Mouse (Mus musculus): ENCODE measurements around the gene Gnptab.

Gnptab gene

DNA sequence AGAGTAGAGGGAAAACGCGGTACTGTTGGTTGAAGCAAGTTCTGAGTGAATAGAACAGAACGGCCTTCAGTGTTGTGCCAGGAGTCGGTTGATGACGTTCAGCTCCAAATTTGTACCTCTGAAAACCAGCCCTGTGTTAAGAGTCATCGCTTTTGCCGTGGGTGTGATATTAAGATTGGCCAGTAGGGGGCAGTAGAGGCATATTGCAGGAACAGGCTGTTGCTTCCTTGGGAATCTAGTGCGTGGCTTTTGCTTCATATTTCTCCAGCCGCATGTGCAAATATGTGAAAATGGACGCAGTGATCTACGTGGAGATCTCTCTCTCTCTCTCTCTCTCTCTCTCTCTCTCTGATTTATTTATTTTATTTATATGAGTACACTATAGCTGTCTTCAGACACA, 2.2 kb upstream of the Gnptab start:
- peak; percentile 78 to 86 for DNase-seq (ENCODE audit: low spot score in 2 of 2)

DNA sequence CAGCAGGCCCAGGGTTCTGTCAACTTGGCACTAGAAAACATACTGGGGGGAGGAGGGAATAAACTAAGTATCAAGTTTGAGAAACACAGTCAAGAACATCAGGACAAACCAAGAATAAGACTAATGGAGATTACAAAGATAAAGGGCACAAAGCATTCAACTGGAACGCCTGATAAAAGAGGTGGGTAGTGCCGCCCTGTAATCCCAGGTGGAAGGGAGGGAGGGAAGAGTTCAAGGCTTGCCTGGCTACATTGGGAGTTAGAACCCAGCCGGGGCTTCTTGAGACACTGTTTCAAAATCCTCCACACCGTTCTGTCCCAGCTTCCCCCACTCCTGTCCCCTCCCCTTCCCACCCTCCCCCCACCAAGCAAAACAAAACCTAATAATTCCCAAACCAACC, 1.3 kb upstream of the Gnptab start:
- DNase-seq (ENCODE audit: low spot score in 2 of 2) = no peak

DNA sequence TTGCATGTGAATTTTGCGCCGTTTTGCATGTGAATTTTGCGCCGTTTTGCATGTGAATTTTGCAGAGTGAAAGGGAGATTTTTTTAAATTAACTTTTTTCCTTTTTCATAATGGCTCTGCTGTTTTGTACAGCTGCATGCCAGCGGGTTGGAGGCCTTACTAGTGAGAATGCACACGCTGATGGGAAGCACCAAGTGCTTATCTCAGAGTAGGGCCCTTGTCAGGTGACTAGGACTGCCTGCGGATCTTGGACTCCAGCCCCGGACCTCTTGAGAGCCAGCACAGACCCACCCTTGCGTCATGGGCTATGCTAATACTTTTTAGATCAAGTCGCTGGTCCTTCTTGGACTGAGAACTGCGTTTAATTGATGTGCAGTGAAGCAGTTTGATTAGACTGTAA, 1.1 kb downstream of the Gnptab start:
- DNase-seq (ENCODE audit: low spot score in 2 of 2) = peak in 1 of 2 experiments; percentile 29

DNA sequence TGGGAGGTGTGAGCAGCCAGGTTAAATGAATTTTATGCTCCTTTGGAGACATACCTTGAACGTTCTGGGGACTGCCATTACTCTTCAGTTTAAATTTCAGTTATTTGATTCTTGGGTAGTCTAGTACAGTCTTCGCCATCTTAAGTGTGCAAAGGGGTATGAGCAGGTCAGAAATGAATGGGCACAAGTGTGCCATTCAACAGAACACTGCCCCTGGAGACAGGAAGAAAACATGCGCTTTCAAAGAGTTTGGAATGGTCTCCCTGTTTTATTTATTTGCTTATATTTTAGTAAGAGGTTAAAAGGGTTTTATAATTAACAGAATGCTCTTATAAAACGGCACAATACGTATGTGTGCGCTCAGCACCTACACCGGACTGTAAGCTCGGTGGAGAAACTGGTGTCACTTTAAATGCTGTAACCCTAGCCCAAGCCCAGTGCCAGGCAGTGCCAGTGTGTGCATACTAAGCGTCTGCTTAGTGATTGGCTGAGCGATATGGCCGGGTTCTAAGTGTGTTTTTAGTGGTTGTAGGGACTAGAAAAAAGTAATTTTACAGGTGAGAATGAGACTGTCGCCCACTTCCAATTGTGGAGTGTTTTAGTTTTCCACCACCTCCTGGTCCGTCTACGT, 1.6 kb downstream of the Gnptab start:
- no peak for DNase-seq (ENCODE audit: low spot score in 2 of 2)

DNA sequence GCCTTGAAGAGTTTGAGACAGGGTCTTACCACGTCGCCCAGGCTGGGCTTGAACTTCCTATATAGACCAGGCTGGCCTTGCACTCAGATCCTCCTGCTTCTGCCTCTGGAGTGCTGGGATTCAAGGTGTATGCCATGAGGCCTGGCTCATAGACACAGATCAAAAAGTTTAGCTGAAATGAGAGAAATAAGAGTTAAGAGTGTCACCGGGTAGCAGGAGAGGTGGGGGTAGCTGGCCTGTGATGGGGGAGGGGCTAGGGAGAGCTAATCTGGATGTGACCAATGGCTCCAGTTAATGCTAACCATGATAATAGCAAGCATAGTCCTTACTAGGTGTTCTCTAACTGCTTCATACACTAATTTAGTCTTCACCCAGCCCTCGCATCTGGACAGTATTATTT, 2.4 kb downstream of the Gnptab start:
- DNase-seq (ENCODE audit: low spot score in 2 of 2) = no peak

DNA sequence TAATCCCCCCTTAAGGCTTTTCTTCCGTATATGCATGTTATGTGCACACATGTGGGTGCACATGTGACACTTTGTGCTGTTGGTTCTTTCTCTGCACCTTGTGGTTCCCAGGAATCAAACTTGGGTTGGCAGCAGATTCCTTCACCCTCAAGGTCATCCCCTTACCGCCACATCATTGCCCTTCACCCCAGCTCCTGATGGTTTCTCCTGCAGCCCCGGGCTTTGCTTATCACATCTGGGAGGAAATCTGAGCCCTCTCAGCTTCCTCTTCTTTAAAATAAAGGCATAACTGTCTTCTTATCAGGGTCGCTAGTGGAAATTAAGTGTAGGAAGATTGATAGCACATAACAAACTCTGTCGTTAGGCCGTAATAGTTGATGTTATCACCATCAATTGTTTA, 3.1 kb downstream of the Gnptab start:
- no peak for DNase-seq (ENCODE audit: low spot score in 2 of 2)

DNA sequence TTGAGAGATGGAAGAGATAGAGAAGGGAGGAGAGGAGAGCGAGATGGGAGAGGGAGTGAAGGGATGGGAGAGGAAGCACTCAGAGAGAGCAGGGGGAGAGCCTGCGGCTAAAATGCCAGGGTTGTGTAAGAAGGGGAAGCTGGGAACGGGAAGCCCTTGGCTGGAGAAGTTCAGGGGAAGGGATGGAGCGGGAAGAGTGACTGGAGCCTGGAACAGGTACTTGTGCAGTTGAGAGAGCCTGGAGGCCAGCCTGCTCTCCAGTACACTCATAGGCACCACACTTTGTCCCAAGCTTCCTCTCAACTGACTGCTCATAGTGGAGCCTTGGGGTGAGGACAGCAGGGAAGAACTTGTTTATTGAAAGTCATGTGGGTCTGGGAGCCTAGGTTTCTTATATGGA, 4.5 kb downstream of the Gnptab start:
- DNase-seq (ENCODE audit: low spot score in 2 of 2) = no peak

DNA sequence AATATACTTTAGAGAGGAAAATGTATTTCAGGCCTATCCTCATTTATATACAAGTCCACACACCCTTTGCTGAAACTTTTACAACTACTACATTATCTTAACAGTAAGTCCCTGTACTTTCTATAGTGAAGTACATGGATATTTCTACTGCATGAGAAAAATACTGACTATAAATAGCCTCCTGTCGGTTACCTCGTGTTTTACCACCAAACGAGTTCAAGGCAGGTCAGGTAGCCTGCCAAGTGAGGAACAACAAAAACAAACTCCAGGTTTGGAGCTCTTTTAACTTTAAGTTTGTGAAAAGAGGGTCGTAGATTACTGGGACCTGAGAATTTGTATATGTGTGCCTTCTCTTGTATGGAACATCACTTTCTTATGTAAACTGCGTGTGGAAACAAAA, 5.1 kb downstream of the Gnptab start:
- no peak for DNase-seq (ENCODE audit: low spot score in 2 of 2)

DNA sequence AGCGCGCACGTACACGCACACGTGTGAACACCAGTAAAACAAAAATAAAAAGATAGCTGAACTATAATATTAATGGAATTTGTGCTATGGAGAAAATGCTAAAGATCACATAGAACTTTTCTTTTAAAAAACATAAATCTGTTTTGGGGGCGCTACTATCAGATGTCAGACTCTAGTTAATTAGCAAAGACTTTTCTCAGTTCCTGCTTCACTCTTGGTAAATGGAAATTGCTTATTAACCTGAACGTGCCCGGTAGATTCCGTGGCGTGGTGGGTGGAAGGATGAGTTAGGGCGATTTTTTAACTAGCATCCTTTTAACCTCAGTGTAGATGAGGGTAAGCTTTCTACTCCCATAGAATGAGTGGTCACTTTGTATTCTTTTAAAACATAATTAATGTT, 6.4 kb downstream of the Gnptab start:
- DNase-seq (ENCODE audit: low spot score in 2 of 2) = no peak

DNA sequence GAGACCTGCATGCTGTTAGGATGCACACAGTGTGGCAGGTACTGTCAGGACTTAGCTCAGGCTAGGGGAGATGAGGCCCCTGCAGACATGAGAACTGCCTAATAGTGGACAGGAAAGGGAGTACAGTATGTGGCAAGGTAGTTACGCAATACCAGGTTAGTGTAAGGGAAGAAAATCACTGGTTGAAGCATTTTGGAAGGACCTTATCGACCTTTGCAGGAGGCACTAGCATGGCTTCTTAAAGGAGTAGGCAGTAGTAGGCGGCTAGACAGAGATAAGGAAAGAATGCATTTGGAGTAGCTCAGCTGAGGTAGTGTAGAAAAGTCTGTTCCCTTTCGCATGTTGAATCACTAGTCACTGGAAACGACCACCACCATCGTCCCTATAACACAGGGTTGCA, 6.8 kb downstream of the Gnptab start:
- no peak for DNase-seq (ENCODE audit: low spot score in 2 of 2)

DNA sequence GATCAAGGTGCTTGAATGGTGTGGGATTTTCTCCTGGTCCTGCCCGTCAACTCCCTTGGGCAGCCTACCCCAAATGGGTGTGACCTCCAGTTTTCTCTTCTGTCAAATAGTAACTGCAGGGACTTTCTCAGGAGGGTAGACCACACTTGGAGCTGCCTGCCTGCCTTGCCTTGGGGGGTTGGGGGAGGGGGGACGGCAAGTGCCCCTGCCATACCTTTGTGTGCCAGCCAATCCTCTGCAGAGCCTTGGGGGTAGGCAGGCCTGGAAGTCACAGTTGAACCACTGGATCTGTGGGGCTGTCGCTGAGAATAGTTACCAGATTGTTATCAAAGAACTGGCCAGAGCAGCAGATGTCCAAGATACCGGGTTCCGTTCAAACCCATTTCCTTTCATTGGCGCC, 7.3 kb downstream of the Gnptab start:
- DNase-seq (ENCODE audit: low spot score in 2 of 2) = no peak

DNA sequence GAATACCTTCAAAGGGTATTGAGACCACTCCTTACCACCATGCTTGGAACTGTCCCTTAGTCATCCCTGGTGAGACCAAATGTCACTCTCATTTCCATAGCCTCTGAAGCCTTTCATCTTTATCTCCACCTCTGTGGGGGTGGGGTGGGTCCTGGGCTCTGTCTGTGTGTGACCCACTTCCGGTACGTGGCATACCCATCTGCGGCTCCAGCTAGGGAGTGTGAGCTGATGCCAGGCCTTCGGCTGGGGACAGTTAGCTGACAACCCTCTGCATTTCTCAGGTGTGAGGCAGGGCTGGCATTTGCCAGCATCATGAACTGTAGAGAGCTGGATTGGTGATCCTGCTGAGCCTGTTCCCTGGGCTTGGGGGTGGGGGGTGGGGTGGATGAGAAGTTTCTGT, 10.6 kb downstream of the Gnptab start:
- DNase-seq (ENCODE audit: low spot score in 2 of 2) = no peak

DNA sequence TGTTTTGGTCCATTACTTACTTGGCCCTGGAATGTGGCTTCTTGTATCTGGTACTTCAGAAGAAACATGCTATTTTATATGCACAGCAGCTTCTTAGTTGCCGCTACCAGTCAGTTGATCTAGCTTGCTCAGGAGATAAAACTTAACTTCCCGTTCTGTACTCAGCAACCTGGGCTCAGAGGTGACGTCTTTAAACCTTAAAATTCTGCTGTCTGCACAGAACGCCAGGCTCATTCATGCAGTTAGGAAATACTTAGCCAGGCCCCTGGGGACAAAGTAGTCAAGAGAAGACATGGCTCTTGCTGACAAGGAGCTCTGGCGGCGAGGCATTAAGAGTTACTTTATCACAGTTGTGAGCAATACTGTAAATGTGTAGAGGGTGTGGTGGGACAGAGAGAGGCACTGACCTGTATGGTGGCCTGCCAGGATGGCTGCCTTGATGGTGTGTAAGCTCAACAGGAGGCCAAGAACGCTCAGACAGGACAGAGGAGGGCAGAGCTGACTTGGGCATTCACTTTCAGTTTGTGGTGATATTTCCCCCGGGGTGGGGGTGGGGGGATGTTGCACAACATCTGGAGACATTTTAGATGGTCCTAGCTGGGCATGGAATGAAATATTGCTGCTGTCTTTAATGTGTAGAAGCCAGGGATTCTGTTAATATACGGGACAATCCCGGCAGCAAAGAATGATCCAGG, 11.3 kb downstream of the Gnptab start:
- no peak for DNase-seq (ENCODE audit: low spot score in 2 of 2)

DNA sequence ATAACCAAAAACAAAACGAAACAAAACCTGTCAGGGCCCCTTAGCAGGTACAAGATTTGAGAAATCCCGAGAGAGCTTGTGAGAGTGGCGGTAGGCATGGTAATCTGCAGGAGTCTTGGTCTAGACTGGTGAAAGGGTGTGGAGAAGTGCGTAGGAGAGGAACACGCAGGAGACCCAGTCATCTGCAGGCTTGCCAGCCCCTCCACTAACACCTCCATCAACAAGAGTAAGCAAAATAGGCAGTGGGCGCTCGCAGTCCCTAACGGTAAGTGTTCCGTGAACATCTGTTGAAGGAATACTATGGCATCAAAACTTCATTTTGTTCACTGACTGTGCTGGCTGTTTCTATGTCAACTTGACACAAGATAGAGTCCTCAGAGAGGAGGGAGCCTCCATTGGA, 12.6 kb downstream of the Gnptab start:
- DNase-seq (ENCODE audit: low spot score in 2 of 2) = no peak

DNA sequence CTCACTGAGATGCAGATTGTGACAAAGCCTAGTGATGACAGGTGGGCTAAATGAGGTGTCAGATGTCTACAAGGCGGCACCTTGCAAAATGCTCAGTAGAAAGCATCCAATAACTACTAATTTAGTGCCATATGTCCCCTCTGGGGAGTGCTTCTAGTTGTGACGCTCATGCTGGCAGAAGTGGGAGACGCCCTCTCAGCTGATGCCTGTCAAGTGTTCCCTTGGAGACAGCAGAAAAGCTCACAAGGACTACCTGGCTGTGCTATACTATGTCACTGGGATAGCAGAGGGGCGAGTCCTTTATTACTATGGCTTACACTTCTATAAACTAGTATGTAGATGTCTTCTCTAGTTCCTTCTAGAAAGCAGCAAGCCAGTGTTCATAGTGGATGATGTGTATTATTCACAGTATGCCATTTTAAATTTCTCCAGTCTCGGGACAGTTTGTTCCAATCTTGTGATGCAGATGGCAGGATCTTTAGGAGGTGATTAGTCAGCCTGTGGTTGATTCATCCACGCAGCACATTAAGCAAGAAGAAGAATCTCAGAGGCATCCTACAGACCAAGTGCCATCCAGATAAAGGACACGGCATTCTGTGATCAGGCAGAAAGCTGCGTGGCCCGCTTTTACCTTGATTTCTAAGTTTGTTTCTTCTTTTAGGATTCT, 13.4 kb downstream of the Gnptab start:
- no peak for DNase-seq (ENCODE audit: low spot score in 2 of 2)

DNA sequence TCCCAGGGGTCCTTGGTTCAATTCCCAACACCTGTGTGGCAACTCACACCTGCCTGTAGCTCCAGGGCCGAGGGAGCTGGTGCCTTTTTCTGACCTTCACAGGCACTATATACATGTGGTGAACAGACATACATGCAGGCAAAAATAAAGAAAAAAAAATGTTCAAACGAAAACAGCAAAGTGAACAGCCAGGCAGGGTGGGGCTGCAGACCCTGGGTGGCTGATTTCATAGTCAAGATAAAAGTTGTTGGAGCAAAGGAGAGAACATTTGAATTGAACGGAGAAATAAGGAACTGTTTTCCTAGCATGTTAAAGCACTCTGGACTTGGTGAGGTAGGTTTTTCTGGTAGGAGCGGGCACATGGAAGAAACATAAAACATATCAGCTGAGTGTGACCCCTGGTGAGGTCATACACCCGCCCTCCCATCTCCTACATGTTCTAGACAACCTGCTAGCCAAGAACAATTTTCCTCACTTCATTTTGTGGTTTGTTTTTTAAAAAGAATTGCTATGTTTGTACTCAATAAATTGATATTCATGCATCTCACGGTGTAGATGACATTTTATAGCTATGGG, 19.8 kb downstream of the Gnptab start:
- no peak for DNase-seq (ENCODE audit: low spot score in 2 of 2)

DNA sequence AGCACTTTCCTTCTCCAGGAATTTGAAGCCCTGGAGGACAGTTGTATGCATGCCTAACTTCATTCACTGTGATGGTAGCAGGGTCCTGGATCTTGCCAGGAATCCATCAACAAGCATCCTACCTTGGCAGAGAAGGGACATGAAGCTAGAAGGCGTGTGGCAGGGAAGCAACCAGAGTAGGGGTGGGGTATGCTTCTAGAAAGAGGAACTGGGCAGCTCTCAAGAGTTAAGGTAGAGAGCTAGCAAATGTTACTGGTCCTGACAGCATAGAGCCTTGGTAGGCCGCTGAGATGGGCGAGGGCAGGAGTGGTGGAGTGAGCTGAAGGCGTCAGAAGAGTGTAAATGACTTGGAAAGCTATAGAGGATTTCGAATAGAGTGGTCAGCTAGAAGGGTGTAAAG, 20.3 kb downstream of the Gnptab start:
- no peak for DNase-seq (ENCODE audit: low spot score in 2 of 2)

DNA sequence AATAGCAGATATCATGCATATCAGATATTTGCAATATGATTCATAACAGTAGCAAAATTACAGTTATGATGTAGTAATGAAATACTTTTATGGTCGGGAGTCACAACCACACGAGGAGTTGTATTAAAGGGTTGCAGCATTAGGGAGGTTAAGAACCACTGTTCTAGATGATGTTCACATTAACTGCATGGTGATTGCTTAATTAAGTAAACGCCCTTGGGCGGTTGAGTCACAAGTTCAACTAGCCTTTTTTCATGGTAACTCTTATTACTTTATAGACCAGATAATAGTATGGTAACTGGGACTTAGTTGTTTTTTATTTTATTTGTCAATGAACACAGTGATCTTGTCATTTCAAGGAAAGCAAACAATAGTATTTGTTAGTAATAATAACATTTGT, 24.1 kb downstream of the Gnptab start:
- no peak for DNase-seq (ENCODE audit: low spot score in 2 of 2)

DNA sequence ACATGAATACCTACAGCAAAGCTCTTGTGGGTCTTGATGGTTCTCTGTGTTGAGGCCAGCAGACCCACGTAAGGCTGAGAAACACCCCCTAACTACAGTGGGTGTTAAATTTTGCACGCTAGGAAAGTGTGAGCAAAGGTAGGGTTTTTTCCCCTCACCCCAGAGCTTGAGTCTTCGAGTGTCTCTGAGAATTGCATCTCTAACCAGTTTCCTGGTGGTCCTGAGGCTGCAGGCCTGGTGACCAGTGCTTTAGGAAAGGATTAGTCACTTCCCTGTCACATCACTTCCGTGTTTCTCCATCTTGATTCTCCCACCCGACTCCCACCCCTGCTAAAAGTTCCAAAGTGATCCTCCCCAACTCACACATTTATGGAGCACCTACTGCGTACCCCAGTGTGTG, 25.3 kb downstream of the Gnptab start:
- DNase-seq (ENCODE audit: low spot score in 2 of 2) = no peak

DNA sequence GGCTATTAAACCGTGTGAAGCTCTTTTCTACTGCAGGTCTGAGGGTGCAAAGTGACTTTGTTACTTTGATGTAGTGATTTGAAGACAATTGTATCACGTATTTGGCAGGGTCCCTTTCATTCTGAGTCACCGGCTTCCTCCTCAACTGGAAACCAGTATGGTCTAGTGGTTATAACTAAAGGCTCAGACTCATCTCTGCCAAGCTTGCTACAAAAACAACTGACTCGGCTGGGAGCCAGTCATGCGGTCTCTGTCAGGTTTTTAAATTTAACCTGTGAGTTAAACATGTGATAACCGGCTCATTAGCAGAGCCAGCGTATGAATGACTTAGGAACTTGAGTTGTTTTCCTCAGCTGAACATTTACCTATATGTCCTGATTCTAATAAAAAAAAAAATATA, 26.9 kb downstream of the Gnptab start:
- no peak for DNase-seq (ENCODE audit: low spot score in 2 of 2)

DNA sequence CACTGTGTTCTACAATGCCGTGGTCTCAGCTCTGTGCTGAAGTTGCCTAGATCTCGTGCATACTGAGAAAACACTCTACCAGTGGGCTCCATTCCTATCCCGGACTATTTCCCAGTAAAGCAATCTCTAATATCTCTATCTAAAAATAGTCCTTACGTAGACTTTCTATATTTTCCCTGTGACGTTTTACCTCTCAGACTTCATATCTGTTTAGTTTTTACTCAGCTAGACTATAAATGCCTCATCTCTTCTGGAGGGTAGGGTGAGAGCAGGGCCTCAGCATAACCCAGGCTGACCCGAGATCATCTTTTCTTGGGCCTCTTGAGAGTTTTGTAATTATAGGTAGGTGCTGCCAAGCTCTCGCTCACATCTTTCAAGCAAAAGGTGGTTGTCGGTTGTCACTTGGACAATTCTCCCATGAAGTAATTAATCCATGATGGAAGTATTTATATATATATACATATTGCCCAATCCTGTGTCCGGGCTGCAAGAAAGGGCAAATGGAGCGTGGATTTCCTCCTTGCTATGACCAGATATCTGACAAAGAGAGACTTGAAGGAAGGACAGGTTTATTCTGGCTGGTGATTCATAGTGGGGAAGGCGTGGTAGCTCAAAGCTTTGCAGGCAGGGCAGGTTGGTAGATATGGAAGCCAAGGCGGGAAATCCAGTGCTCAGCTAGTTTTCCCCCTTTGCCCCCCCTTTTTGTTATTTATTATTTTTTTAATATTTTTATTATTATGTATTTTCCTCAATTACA, 29.1 kb downstream of the Gnptab start:
- no peak for DNase-seq (ENCODE audit: low spot score in 2 of 2)

DNA sequence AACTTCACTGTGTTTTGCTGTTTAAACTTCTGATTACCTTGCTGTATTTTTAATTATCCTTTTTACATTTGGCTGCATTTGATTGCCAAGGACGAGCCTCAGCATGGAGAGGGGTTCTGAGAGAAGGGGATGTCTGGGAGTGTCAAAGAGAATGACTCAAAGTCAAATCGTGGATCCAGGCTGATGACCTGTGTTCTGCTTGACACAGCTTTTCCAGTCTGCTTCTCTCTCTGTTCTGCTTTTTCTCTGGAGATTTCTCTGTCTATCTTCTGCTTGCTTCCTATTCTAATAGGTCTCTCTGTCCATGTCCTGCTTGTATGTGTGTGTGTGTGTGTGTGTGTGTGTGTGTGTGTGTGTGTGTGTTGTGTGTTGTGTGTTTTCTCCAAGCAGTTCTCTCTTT, 30.8 kb downstream of the Gnptab start:
- DNase-seq (ENCODE audit: low spot score in 2 of 2) = no peak

Measured in urinary bladder, adult 18-20 months (tissue).